Mouse (Mus musculus): Measurements from ENCODE around the gene Kdm6b. TPM values are rescaled to one million over a fixed set of nuclear protein-coding genes. Genes with fewer than 3 reads are reported as not detected.

Kdm6b gene
- polyA plus RNA-seq, 2 experiments, result 23.7 to 31.4 TPM

DNA sequence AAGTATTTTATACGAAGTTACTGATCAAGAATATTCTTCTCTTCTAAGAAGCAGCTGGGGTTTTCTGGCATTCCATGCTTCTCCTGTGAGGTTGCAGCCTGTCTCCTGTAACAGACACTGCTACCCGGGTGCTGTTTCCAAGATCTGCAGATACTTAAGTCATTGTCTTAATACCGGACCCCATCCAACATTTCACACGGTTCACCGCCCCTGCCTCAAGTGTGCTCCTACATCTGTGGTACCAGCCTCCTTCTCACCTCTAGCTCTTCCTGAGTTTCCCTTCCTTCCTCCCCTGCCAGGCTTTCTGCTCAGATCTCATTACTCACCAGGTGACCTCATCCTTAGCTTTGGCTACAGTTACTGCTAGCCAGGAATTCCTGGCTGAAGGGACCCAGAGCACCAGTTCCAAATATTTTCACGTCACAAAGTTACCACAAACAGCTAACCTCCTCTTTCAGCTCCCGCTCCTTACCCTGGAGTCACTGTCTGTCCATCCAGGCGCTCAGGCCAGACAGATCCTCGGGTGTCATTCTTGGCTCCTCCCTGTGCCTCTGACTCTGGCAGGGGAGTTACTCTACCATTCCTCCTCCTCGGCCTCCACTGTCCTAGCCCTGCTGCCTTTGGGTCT is 30.9 kb downstream of the Kdm6b start:
- no peak overlapping the region for H3K4me2 ChIP-seq (replicated peaks; ENCODE audit: low read depth, low read length, severe bottlenecking)
- no peaks in the 10 kb centered on the region for H3K9me3 ChIP-seq (ENCODE audit: control insufficient read depth, low read length)
- ATAC-seq (ENCODE audit: low FRiP score, low read depth) (peak; percentile 34; the same call in 1 of the 2 replicates), DNase-seq (ENCODE audit: low spot score) (peak; percentile 11)
- H3K4me3 ChIP-seq (replicated peaks; ENCODE audit: low read length), result no peak overlapping the region
- peaks cover 10% of the 10 kb centered on the region; the same call in 1 of the 2 replicates for H3K36me3 ChIP-seq (ENCODE audit: control insufficient read depth, insufficient read depth, low read length)
- no peak overlapping the region for H3K9ac ChIP-seq (ENCODE audit: low read depth, low read length, severe bottlenecking)
- no peaks in the 10 kb centered on the region for H3K27me3 ChIP-seq (ENCODE audit: control insufficient read depth, insufficient read depth, low read length)
- no peak overlapping the region for H3K27ac ChIP-seq (replicated peaks; ENCODE audit: low read depth, low read length)
- 67% methylated on average over 10 of the region's 10 CpGs for WGBS
- no peaks in the 10 kb centered on the region; the same call in 1 of the 2 replicates for H3K4me1 ChIP-seq (ENCODE audit: control insufficient read depth, insufficient read depth, low read length)
- no peak for TF ChIP-seq POLR2A (IDR thresholded peaks at IDR 0.05; ENCODE audit: borderline replicate concordance, extremely low read depth, insufficient read depth, insufficient read length)

DNA sequence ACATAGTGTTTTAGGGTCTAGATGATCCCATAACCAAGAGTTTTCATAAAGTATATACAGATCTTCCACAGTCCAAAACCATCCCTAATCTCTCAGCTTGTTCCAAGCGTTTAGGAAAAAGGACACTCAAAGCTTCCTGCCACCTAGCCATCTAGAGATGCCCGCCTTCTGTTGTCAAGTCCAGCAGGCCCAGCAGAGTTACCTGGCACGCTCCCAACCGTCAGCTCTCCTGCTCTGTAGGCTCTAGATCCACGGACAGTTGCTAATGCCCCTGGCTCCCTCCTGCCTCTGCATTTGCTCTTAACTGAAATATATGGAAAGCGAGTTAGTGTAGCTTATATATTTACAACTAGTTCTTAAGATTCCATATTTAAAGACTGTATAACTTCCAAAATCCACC is 32.1 kb downstream of the Kdm6b start:
- Histone ChIP-seq H3K9me3 (ENCODE audit: control insufficient read depth, low read length) (no peaks in the 10 kb centered on the region), H3K4me2 (replicated peaks; ENCODE audit: low read depth, low read length, severe bottlenecking) (no peak overlapping the region), H3K4me1 (ENCODE audit: control insufficient read depth, insufficient read depth, low read length) (no peaks in the 10 kb centered on the region; the same call in 1 of the 2 replicates), H3K27ac (replicated peaks; ENCODE audit: low read depth, low read length) (no peak overlapping the region), H3K4me3 (replicated peaks; ENCODE audit: low read length) (no peak overlapping the region), H3K9ac (ENCODE audit: low read depth, low read length, severe bottlenecking) (no peak overlapping the region), H3K27me3 (ENCODE audit: control insufficient read depth, insufficient read depth, low read length) (no peaks in the 10 kb centered on the region), H3K36me3 (ENCODE audit: control insufficient read depth, insufficient read depth, low read length) (peaks cover 16% of the 10 kb centered on the region; the same call in 1 of the 2 replicates)
- no peak for TF ChIP-seq POLR2A (IDR thresholded peaks at IDR 0.05; ENCODE audit: borderline replicate concordance, extremely low read depth, insufficient read depth, insufficient read length)
- WGBS, result 77% methylated on average over 6 of the region's 6 CpGs
- ATAC-seq (ENCODE audit: low FRiP score, low read depth) (no peak), DNase-seq (ENCODE audit: low spot score) (no peak)

DNA sequence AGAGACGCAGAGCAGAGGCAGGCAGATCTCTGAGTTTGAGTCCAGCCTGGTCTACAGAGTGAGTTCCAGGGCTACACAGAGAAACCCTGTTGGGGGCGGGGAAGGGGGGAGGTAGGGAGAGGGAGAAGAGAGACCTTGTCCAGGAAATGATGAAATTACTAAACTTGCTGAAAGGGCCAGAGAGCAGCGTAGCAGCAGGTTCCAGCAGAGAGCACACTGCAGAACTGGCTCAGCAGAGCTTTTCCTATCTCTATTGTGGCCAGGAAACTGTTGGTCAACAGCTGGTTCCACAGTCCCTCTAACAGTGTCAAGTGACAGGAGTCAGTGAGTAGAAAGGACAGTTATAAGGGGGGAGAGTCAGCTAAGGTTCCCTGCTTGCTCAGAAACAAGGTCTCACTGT is 33.9 kb downstream of the Kdm6b start:
- H3K9ac ChIP-seq (ENCODE audit: low read depth, low read length, severe bottlenecking), result no peak overlapping the region
- no peak overlapping the region for H3K27ac ChIP-seq (replicated peaks; ENCODE audit: low read depth, low read length)
- TF ChIP-seq POLR2A (IDR thresholded peaks at IDR 0.05; ENCODE audit: borderline replicate concordance, extremely low read depth, insufficient read depth, insufficient read length), result no peak
- ATAC-seq (ENCODE audit: low FRiP score, low read depth), result no peak
- WGBS, result 78% methylated on average over 3 of the region's 3 CpGs
- H3K4me1 ChIP-seq (ENCODE audit: control insufficient read depth, insufficient read depth, low read length), result no peaks in the 10 kb centered on the region; the same call in 1 of the 2 replicates
- no peak overlapping the region for H3K4me2 ChIP-seq (replicated peaks; ENCODE audit: low read depth, low read length, severe bottlenecking)
- no peaks in the 10 kb centered on the region for H3K9me3 ChIP-seq (ENCODE audit: control insufficient read depth, low read length)
- H3K36me3 ChIP-seq (ENCODE audit: control insufficient read depth, insufficient read depth, low read length), result peaks cover 21% of the 10 kb centered on the region; the same call in 1 of the 2 replicates
- H3K4me3 ChIP-seq (replicated peaks; ENCODE audit: low read length), result no peak overlapping the region
- no peak for DNase-seq (ENCODE audit: low spot score)
- H3K27me3 ChIP-seq (ENCODE audit: control insufficient read depth, insufficient read depth, low read length), result no peaks in the 10 kb centered on the region

DNA sequence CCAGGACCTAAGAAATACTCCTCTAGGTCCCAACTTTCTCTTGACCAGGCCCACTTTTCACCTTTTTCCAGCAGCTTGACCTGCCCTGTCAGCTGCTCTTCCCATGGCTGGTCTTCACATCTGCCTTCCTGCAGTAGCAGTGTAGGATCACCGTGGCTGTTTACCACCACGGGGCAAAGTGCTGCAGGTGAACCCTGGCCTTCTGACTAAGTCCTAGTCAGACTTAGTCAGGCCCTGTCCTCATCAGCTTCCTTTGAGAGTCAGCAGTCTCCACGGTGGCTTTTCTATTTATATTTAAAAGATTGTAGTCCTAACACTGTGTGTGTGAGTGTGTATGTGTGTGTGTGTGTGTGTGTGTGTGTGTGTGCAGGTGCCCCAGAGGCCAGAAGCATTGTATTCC is 35.7 kb downstream of the Kdm6b start:
- H3K9me3 ChIP-seq (ENCODE audit: control insufficient read depth, low read length), result no peaks in the 10 kb centered on the region
- ATAC-seq (ENCODE audit: low FRiP score, low read depth), result no peak

DNA sequence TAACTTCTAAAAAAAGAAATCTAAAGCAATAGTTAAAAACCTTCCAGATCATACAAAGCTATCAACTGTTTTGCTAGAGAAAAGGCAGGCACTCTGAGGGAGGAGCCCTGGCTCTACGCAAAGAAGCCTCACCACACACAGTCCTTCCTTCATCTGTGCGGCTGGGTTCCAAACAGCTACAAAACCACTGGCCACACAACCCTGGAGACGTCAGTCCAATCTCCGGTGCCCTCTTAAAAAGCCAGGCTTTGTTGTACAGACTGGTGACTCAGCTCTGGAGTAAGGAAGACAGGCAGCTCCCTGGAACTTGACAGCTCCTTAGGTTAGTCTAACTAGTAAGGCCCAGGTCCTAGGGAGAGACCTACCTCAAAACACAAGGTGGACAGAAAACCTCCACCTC is 37.8 kb downstream of the Kdm6b start:
- DNase-seq (ENCODE audit: low spot score), result no peak
- Histone ChIP-seq H3K27me3 (ENCODE audit: control insufficient read depth, insufficient read depth, low read length) (no peaks in the 10 kb centered on the region), H3K4me1 (ENCODE audit: control insufficient read depth, insufficient read depth, low read length) (peaks cover 18% of the 10 kb centered on the region), H3K36me3 (ENCODE audit: control insufficient read depth, insufficient read depth, low read length) (peaks cover 37% of the 10 kb centered on the region), H3K27ac (replicated peaks; ENCODE audit: low read depth, low read length) (no peak overlapping the region), H3K9me3 (ENCODE audit: control insufficient read depth, low read length) (no peaks in the 10 kb centered on the region), H3K4me2 (replicated peaks; ENCODE audit: low read depth, low read length, severe bottlenecking) (no peak overlapping the region), H3K4me3 (replicated peaks; ENCODE audit: low read length) (no peak overlapping the region), H3K9ac (ENCODE audit: low read depth, low read length, severe bottlenecking) (no peak overlapping the region)
- ATAC-seq (ENCODE audit: low FRiP score, low read depth), result no peak
- WGBS, result 89% methylated on average over 4 of the region's 4 CpGs
- no peak for TF ChIP-seq POLR2A (IDR thresholded peaks at IDR 0.05; ENCODE audit: borderline replicate concordance, extremely low read depth, insufficient read depth, insufficient read length)

More for the DNA sequence above, 35.7 kb downstream of the Kdm6b start:
- no peak overlapping the region for H3K9ac ChIP-seq (ENCODE audit: low read depth, low read length, severe bottlenecking)
- no peak overlapping the region for H3K27ac ChIP-seq (replicated peaks; ENCODE audit: low read depth, low read length)
- H3K36me3 ChIP-seq (ENCODE audit: control insufficient read depth, insufficient read depth, low read length), result peaks cover 39% of the 10 kb centered on the region
- no peaks in the 10 kb centered on the region; the same call in 1 of the 2 replicates for H3K4me1 ChIP-seq (ENCODE audit: control insufficient read depth, insufficient read depth, low read length)
- H3K4me2 ChIP-seq (replicated peaks; ENCODE audit: low read depth, low read length, severe bottlenecking), result no peak overlapping the region
- no peak for DNase-seq (ENCODE audit: low spot score)
- TF ChIP-seq POLR2A (IDR thresholded peaks at IDR 0.05; ENCODE audit: borderline replicate concordance, extremely low read depth, insufficient read depth, insufficient read length), result no peak
- H3K27me3 ChIP-seq (ENCODE audit: control insufficient read depth, insufficient read depth, low read length), result no peaks in the 10 kb centered on the region
- WGBS, result 82% methylated on average over 3 of the region's 3 CpGs
- H3K4me3 ChIP-seq (replicated peaks; ENCODE audit: low read length), result no peak overlapping the region
